Mouse (Mus musculus): Measurements from ENCODE around the gene Rnase4.

- TF ChIP-seq CTCF (IDR thresholded peaks at IDR 0.05; ENCODE audit: extremely low read depth, insufficient read length, insufficient replicate concordance, low read depth, low read length) (no peak), POLR2A (IDR thresholded peaks at IDR 0.05; ENCODE audit: low read depth, low read length) (no peak)
Observed at GRCm38 (mm10) chr14:51150206-51150831, 59.4 kb downstream of the Rnase4 start.

Measured in small intestine, adult 2 months (tissue).